Mouse (Mus musculus): ENCODE measurements at regions not wholly inside any gene's neighbourhood (a gene's known extent, or its start where the extent isn't known, plus 50 kb on each side); places are given as distances from the start of the nearest gene placed in this dataset.
A peak's percentile ranks its signal among the peaks of the same experiment; 100 is the strongest.

DNA sequence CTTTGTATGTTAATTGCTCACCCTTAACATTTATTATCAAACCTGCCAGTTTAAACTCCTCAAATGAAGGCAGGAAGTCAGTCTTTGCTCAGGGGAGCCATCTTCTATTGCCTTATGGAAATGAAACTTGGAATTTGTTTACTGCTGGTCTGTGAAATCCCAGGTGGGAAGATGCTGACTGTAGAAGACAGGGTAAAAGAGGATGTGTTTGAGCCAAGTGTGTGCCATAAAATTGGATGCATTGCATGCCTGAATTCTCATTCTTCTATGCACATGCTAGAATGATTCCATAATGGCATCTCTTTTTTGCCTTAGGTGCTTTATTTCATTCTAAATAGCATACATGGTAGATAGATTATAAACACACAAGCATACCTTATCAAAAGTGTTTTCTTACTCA is 1249.9 kb upstream of the Lrrc6 start:
- no peak for DNase-seq (ENCODE audit: low read depth in 1 of 2, low spot score in 2 of 2)

DNA sequence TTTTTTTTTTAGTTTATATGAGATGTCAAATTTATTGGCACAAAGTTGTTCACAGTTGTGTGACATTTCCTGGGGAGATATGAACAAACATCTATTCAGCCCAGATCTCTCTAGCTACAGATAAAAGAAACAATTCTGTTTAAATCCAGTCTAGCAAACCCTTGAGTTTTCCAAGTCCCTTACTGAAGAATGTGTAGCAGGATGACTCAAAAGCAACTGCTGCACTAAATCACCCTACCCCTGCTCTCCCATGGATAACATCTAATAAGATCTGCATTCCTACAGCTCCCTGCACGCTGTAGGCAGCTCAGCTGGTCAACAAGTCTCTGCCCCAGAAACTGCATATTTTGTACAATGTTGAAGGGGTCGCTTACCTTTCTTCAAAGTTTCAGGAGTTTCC is 1242.6 kb upstream of the Lrrc6 start:
- DNase-seq (ENCODE audit: low read depth in 1 of 2, low spot score in 2 of 2) = no peak

DNA sequence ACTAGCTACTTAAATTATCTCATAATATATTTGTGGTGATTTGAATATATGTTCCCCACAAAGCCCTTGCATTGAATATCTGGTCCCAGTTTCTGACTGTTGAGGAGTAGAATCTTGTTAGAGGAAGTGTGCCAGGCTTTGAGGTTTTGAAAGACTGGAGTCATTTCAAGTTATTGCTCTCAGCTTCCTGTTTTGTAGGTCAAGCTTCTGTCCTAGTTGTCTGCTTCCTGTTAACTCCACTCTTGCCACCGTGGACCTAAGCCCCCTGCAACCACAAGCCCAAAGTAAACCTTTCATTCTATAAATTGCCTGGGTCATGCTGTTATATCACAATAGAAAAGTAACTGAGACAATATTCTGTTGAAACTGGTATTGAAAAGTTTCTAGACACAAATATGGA is 1232.3 kb upstream of the Lrrc6 start:
- peak; percentile 4 to 20 for DNase-seq (ENCODE audit: low read depth in 1 of 2, low spot score in 2 of 2)

DNA sequence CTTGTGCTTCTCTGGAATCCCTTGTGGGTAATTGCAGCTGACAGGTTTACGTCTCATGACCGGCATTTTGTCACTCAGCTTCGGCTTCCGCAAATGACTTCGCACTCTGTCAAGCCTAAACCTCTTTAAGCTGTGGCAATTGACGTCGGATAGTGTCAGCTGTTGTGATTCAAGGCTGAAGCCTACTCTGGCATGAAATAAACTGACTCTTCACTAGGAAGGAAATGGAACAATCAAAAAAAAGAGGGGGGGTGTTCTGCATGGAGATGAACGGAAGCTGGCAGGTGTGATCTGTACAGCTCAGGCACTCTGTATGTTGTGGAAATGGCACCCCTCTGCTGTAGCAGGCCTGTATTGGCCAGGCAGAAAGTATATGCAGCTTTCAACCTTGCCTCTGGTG is 1228.8 kb upstream of the Lrrc6 start:
- DNase-seq (ENCODE audit: low read depth in 1 of 2, low spot score in 2 of 2) = no peak

DNA sequence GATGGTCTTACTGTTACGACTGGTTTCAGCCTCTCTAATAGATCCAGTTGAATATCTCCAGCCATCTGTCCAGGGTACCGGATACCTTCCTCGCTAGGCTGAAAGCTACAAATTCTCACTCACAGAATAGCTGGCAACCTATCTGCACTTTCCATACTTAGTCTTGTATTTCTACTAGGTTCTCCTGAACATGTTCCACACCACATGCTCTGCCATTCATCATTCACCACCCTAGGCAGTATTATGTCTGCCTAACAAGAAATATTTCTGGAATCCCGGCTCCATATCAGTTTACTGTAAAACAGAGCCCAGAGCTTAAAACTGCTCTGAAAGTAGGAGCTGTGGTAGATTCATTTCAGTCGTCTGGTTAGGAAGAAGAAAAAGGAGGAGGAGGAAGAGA is 1224.5 kb upstream of the Lrrc6 start:
- no peak for DNase-seq (ENCODE audit: low read depth in 1 of 2, low spot score in 2 of 2)

DNA sequence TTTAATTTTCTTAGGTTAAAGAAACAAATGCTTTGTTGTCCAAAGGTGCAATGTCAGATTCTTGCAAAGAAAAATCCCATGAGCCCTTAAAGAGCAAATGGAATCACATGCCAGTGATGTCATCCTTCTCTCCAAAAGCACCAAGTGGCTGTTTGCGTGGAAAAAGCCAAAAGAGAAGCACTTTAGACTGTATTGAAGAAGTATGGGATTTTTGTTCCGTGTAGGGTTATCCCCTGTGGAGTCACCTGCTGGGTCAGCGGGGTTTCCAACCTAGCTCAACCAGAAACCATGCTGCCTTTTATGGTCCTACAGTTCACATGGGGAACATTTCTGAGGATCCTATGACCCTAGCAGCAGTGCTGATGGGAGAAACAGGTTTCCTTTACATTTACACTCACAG is 1213.5 kb upstream of the Lrrc6 start:
- no peak for DNase-seq (ENCODE audit: low read depth in 1 of 2, low spot score in 2 of 2)

DNA sequence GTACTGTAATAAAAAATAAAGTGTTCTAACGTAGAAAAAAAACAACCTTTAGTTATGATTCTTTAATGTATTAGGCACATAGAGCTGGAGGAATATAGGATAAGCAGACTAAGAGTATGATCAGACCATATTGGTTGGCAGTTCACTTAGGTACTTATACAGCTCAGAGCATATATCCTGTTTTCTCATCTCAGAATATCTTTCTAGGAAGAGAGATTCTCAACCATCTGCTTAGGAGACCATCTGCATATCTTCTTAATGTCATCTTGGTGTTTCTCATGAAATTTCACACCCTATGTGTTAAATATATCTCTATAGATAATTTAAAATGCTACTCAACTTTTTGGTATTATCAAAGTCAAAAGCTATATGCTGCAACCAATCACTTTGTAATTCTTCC is 1185.4 kb upstream of the Lrrc6 start:
- DNase-seq (ENCODE audit: low read depth in 1 of 2, low spot score in 2 of 2) = no peak

DNA sequence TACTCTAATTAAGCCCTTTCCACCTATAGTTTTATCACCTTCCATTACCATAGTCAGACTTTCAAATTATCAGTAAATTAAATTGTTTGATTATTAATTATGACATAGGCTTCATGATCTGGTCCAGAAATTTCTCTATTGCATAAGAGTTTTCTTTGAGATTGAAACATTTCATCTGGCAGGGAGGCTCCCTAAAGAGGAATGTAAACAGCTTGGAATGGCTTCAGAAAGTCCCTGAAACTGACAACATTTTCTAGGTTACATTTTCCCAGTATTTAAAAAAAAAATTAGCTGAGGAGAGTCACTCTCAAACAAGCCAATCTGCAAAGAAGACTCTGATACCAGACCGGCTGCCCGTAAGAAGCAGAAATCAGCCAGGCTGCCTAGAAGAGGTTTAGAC is 1172.6 kb upstream of the Lrrc6 start:
- no peak for DNase-seq (ENCODE audit: low read depth in 1 of 2, low spot score in 2 of 2)

DNA sequence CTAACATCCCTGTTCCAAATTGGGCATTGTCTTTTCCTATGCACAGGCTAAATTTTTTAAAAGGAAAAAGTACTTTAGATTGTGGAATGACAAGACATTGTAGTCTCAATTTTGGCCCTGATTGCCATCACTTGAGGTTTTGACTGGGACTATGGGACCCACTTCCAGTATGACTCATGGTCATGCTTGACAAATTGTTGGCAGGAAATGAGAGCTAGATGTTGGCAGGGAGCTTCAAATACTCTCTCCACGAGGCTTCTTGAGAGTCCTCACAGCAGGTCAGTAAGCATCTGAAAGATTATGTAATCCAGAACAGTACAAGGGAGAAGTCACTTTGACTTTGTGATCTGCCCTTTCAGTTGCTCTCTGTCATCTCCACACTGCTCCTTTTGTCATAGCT is 1135.4 kb upstream of the Lrrc6 start:
- no peak for DNase-seq (ENCODE audit: low read depth in 1 of 2, low spot score in 2 of 2)

DNA sequence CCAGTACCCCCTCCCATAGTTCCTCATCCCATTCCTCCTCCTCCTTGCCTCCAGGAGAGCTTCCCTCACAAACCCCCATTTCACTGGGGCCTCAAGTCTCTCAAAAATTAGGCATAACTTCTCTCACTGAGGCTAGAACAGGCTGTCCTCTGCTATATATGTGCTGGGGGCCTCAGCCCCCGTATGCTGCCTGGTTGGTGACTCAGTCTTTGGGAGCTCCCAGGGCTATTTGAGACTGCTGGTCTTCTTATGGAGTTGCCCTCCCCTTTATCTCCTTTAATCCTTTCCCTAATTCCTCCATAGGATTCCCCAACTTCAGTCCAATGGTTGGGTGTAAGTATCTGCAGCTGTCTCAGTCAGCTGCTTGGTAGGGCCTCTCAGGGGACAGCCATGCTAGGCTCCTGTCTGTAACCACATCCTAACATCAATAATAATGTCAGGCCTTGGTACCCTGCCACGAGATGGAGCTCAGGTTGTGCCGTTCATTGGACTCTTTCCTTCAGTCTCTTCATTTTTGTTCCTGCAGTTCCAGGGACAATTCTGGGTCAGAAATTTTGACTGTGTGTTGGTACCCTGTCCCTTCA is 1126.1 kb upstream of the Lrrc6 start:
- no peak for DNase-seq (ENCODE audit: low read depth in 1 of 2, low spot score in 2 of 2)

DNA sequence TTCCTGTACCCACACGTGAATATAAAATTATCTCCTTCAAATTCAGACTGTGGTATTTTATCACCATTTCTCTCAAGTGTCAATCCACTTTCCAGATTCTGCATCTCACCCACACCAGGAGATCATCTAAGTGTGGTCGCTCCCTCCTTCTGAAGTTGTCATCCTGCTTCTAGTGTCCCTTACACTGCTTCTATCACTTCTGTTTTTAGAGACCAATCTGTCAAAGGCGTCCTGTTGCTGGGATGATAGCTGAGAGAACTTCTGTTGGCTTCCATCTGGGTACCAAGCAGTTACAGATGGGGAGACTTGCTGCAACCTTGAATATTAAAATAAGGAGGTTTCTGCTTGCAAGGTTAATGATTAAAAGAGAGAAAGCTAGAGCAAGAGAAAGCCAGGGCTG is 1111.2 kb upstream of the Lrrc6 start:
- DNase-seq (ENCODE audit: low read depth in 1 of 2, low spot score in 2 of 2) = no peak

DNA sequence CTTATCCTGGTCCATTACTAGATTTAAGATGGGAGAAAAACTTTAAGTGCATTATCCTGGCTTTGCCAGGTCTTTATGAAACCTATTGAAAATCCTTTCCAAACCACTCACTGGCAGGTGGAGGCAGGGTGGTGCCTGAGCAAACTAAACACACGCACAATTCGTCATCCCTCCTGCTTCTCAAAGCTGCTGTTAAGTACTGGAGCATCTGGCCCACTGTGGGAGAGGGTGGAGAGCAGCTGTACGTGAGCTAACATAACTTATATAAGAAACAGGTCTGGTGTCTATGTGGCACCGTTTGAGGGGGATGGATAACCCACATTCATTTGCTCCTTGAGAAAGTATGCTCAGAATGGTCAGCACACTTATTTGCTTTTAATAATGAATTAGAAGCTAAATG is 1097.7 kb upstream of the Lrrc6 start:
- DNase-seq (ENCODE audit: low read depth in 1 of 2, low spot score in 2 of 2) = no peak

DNA sequence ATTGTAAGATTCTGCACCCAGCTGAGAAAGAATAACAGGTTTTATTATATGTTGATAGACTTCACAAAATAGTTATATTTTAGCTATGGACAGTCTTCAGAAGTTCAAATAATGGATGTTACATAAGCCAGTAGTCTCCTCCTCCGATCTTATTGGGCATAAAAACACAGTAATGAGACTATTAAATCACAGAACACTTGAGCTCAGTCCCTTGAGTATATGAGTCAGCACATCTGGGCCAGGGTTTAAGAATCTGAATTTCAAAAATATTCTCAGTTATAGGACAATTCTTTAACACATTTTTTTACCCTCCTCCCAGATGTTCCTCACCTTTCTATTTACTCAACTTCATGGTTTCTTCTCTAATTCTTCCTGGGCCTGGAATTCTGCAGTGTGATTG is 1075.9 kb upstream of the Lrrc6 start:
- no peak for DNase-seq (ENCODE audit: low read depth in 1 of 2, low spot score in 2 of 2)

DNA sequence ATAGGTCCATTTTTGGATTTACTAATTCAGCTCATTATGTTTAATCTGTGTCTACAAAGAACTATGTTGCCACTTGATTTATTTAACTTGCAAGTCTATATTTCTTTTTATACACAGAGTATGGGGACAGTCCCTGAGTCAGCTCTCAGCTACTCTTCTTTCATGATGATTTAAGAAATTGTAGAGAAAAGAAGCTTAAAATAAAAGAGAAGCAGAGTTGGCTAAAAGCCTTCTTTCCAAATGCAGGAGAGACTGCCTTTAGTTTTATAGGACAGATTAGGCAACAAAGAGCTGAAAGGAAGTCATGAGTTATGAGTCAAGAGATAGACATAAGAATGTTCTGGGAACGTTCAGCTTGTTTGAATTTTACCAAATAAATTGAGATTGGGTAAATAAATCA is 1070.9 kb upstream of the Lrrc6 start:
- no peak for DNase-seq (ENCODE audit: low read depth in 1 of 2, low spot score in 2 of 2)

DNA sequence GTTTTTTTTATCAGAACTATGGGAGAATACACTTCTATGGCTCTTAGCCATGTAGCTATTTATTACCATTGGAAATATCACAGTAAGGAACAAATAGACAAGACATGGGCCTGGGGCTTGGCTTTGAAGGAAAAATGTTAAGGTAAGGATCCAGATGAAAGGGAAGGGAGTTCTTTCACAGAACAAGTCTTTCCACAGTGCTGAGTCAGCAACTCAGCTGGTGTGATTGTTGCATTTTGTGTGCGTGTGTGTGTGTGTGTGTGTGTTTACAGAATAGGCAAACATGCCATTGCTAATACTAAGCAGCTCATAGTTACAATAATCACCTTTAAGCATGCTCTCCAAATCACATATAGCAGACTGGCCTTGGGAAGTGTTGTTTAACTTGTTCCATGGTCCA is 1056.6 kb upstream of the Lrrc6 start:
- DNase-seq (ENCODE audit: low read depth in 1 of 2, low spot score in 2 of 2) = no peak

DNA sequence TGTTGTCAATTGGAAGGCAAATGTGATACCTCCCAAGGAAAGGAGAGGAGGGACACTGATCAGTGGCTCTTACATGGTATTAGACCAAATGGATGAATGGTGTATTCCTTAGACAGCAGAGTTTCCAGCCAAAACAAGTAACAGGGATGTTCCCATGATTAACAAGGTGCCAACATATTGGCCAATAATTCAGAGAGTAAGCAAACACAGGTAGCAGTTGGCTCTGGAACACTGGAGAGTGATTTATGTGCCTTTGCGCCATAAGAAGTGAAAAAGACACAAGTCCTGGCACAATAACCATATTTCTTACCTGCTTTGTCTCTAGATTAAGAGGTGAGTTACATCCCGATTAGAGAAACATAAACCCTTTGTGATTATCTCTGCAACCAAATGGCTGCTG is 1051.2 kb upstream of the Lrrc6 start:
- DNase-seq (ENCODE audit: low read depth in 1 of 2, low spot score in 2 of 2) = no peak

DNA sequence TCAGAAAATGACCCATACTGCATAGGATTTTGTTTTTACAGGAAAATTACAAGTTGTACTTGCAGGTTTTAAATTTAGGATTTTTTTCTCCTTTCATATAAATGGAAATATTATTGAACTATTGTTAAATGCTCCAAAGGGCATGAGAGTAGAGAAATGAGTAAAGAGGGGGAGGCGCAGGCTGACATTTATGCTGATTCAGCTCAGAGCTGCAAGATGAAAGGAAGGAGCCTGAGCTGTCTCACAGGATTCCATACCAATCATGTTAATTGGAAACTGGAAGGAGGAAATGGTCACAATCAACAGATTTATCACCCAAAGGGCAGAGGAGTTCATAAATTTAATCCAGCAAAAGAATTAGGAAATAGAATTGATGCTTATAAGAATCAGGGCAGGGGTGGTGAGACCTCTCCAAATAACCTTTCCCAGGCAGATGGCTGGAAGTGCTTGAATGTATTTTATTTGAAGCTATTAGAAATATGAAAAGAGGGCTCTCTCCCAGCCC is 1046.2 kb upstream of the Lrrc6 start:
- DNase-seq (ENCODE audit: low read depth in 1 of 2, low spot score in 2 of 2) = no peak

DNA sequence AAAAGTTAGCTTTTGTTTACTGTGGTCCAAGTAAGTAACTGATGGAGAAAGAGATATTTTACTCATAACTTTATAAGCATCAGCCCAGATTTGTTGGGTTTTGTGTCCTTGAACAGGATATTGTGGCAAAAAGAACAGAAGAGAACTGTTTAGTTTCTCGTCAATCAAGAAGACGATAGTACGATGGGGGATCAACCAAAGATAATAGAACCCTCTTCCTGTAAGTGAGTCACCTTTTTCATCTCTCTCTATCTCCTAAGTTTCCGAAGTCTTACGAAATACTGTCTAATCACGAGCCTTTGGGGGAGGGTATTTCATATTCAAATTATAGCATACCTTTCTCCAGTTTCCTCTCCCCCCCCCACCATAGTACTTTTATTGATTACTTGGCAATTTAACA is 1045.0 kb upstream of the Lrrc6 start:
- no peak for DNase-seq (ENCODE audit: low read depth in 1 of 2, low spot score in 2 of 2)

DNA sequence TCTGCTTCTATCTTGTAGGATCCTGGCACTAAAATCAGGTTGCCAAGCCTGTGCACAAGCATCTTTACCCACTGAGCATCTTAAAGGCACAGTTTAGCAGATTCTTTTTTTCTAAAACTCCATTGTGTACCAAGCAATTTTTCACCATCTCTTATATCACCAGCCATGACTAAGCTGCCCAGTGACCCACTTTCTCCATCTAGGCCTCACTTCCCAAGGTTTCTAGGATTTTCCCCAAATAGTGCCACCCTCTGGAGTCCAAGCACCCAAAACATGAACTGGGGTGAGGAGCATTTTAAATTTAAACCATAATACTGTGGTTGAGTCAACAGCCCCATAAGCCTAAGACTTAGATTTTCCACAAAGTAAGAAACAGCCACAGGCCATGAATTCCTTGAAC is 1013.0 kb upstream of the Lrrc6 start:
- no peak for DNase-seq (ENCODE audit: low read depth in 1 of 2, low spot score in 2 of 2)

DNA sequence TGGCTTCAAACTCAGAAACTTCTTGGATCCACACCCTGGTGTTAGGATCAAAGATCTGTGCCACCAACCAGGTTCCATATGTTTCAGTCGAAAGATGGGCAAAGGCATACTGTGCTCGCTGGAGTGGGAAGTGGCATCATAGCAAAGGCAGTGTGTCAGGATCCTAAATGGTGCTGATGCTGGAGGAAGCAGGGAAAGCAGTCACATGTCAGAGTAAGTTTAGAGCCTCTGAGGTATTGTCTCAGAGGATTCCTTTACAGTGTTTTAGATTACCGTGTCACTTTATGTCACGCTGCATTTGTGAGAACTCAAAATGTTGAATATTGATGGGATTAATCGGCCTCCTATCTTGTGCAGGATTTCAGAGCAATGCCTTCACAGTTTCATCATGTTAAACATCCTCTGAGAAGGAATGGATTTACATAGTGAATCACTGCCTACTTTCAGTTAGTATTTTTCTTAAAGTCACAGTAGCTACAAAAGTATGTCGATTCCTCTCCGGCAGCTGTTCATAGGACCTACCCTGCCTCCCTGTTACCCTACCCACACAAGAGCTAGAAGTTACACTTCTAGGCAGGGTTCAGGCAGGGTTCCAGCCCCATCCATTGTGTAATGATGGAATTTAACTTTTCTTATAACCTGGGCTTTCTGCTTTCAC is 994.4 kb upstream of the Lrrc6 start:
- DNase-seq (ENCODE audit: low read depth in 1 of 2, low spot score in 2 of 2) = no peak

DNA sequence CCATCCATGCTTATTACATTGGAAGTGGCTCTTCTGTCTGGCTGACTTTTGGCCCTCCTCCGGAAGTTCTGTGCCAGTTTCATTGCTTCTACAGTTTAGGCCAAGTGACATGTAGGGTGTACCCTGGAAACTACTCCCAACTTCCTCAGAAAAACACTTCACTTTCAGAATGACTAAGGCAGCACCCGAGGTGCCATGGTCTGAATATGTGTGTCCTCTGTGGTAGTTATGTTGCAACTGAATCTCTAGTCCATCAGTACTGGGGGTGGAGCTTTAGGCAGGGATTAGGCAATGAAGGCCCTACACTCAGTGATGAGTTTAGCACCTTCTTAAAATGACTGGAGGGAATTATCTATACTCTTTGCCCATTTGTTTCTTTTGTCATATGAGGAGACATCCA is 981.0 kb upstream of the Lrrc6 start:
- peak; percentile 43 to 45 for DNase-seq (ENCODE audit: low read depth in 1 of 2, low spot score in 2 of 2)

DNA sequence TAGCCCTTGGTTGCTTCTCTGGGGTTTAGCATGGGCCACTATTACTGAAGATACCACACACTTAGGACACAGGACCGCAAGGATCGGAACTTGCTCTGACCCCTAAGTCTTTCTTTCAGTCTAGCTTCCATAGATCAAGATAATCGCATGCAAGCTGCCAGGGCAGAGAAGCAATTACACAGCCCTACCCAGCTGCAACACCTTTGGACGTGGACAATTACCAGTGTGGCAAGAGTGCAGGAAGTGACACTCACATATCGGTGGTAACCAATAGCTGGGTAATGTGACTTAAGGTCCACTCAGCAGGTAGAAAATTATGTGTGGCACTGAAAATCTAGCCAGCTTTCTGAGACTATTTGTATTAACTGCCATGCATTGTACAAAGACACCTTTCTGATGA is 973.6 kb upstream of the Lrrc6 start:
- no peak for DNase-seq (ENCODE audit: low read depth in 1 of 2, low spot score in 2 of 2)

DNA sequence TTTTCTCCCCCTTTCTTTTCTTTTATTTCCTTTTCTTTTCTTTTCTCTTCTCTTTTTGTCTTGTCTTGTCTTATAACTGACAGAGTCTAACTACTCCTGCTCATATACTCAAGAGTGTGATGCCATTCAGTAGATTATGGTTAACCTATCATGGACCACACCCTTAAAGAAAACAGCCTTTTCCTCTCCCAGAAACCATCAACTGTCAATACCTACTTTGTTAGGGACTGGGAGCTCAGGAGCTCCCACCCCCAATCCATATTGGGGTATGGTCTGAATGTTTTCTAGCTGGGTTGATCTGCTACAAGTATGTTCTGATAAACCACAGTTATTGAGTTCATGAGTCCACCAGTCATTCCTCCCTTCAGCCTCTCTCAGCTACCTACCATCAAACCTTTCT is 972.3 kb upstream of the Lrrc6 start:
- DNase-seq (ENCODE audit: low read depth in 1 of 2, low spot score in 2 of 2) = no peak
